Mouse (Mus musculus) G1E (cell line): ENCODE results near the gene Calcb.

ENCODE experiments used
- CTCF ChIP-seq: IDR thresholded peaks from 2 replicates; pipeline ENCODE4 v1.5.1; 2012; ENCODE audit warnings: low read depth, low read length, inconsistent platforms, mixed read lengths
- GATA1 ChIP-seq: IDR thresholded peaks from 2 replicates; pipeline ENCODE4 v1.6.1; 2012; ENCODE audit warnings: borderline replicate concordance, low read length, inconsistent platforms, mixed read lengths
- TAL1 ChIP-seq: conservative IDR thresholded peaks from 2 replicates; pipeline ENCODE4 v1.6.1; 2012; ENCODE audit warnings: low read depth, low read length, inconsistent platforms, mixed read lengths

- TF ChIP-seq CTCF (no peak), GATA1 (no peak), TAL1 (no peak)
These were observed 19.7 kb downstream of the Calcb start for GRCm38 (mm10) chr7:114738166-114738565.
